Mouse (Mus musculus) MEL (cell line): ENCODE measurements around the gene Zbtb37.

Experiments used
- BHLHE40 ChIP-seq: IDR thresholded peaks from 2 replicates; pipeline ENCODE4 v1.6.1; 2012; ENCODE audit warnings: low read depth, mild to moderate bottlenecking, inconsistent platforms, low read length, improper control_type of control experiment, borderline replicate concordance
- CHD2 ChIP-seq: IDR thresholded peaks from 2 replicates; pipeline ENCODE4 v1.6.1; 2011; ENCODE audit warnings: low read length, improper control_type of control experiment
- CTCF ChIP-seq, 3 experiments: IDR thresholded peaks in 2 of 3; conservative IDR thresholded peaks in 1 of 3; 2 replicates each; pipeline ENCODE4 v1.5.1; 2011 to 2012; ENCODE audit warnings: low read length in 3 of 3, low read depth in 2 of 3, mild to moderate bottlenecking in 2 of 3, improper control_type of control experiment in 1 of 3, inconsistent platforms in 1 of 3, mixed read lengths in 1 of 3, moderate library complexity in 1 of 3; ENCODE audit not compliant: control insufficient read depth in 1 of 3, insufficient read depth in 1 of 3, poor library complexity in 1 of 3, severe bottlenecking in 1 of 3
- HCFC1 ChIP-seq: IDR thresholded peaks from 2 replicates; pipeline ENCODE4 v1.6.1; 2012; ENCODE audit warnings: low read depth, mild to moderate bottlenecking, inconsistent platforms, low read length, improper control_type of control experiment, moderate library complexity
- POLR2A ChIP-seq, 2 experiments: IDR thresholded peaks; 2 replicates each; pipeline ENCODE4 v1.6.1; 2011 to 2012; ENCODE audit warnings: low read length in 2 of 2, mild to moderate bottlenecking in 2 of 2, control low read depth in 1 of 2, improper control_type of control experiment in 1 of 2, low read depth in 1 of 2, moderate library complexity in 1 of 2; ENCODE audit not compliant: control insufficient read depth in 1 of 2, insufficient read depth in 1 of 2, poor library complexity in 1 of 2
- SIN3A ChIP-seq: IDR thresholded peaks from 2 replicates; pipeline ENCODE4 v1.6.1; 2012; ENCODE audit warnings: low read length, improper control_type of control experiment, inconsistent platforms

DNA sequence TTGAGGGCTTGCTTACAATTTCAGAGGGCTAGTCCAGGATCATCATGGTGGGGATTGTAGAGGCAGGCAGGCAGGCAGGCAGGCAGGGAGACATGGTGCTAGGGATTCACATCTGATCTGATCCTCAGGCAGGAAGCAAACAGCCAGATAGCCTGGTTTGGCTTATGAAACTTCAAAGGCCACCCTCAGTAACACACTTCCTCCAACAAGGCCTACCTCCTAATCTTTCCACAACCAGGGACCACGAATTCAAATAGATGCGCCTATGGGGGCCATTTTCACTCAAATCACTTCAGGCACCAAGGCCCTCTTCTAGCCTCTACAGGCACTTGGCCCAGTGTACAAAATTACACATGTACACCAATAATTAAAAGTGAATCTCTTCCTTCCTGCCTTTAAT, 7.5 kb downstream of the Zbtb37 start:
- TF ChIP-seq CTCF (IDR thresholded peaks at IDR 0.05 in 2 of 3, conservative IDR thresholded peaks at IDR 0.05 in 1 of 3; ENCODE audit: control insufficient read depth in 1 of 3, insufficient read depth in 1 of 3, low read depth in 2 of 3, low read length in 3 of 3, poor library complexity in 1 of 3, severe bottlenecking in 1 of 3): no peak
- no peak for TF ChIP-seq CHD2
- no peak for TF ChIP-seq HCFC1
- no peak for TF ChIP-seq POLR2A (IDR thresholded peaks at IDR 0.05; ENCODE audit: control insufficient read depth in 1 of 2, insufficient read depth in 1 of 2, low read depth in 1 of 2, low read length in 2 of 2, poor library complexity in 1 of 2)
- no peak for TF ChIP-seq SIN3A
- no peak for TF ChIP-seq BHLHE40
